Mouse (Mus musculus): ENCODE measurements around the gene Fcho1. TPM values are rescaled to one million over a fixed set of nuclear protein-coding genes. Genes with fewer than 3 reads are reported as not detected.

Fcho1 gene
- 10 to 100 TPM; 57.7 to 61.1 TPM for total RNA-seq (2023)

GRCm38 (mm10) chr8:71725122-71725924, at the start of gene Fcho1:
TSS of gene Fcho1 (minus strand) at chr8:71725716.

GRCm38 (mm10) chr8:71701414-71702086, 24.0 kb downstream of the Fcho1 start, which contains the start of gene B3gnt3:
TSS of gene B3gnt3 (minus strand) at chr8:71701789.

GRCm38 (mm10) chr8:71689028-71689427, 36.5 kb downstream of the Fcho1 start, which contains the start of gene Insl3:
TSS of gene Insl3 (plus strand) at chr8:71689214.

DNA sequence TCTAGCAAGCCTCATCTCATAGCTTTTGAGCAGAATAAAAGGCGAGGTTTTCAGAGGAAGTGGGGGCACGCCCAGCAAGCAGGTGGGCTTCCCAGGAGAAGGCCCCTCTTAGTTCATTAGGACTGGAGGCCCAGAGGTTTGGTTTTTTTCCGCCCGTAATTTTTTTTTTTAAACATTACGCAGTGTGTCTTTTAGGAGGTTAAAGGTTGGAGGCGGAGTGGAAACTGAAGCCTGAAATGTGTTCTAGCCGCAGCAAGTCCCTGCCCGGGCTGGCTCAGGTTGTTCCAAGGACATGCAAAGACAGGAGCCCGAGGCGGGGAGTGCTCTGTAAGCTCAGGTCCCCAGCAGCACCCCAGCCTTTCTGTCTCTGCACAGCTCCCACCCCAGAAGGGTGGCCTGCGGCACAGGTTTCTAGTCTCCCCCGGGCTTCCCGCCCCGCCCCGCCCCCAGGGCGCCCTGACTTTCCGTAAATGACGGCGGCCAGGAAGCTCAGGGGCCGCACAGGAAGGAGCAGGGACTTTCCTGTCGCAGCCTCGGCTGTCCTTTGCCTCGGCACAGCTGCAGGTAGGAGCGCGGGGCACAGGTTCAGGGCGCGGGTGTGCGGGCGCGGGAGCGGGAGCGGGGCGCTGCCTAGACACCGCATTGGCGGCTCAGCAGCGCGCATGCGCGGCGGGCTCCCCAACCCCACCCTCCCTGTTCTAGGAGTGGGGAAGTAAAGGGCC, 49.3 kb downstream of the Fcho1 start, which contains the start of gene Jak3:
Gene Jak3 (plus strand): TSS at position 277 of the 722 bp plus-strand sequence.

GRCm38 (mm10) chr8:71671549-71671965, 54.0 kb downstream of the Fcho1 start, which contains the start of gene Unc13a:
TSS of gene Unc13a (minus strand) at chr8:71671757.

Other genes starting within 250 kb of the Fcho1 start
- 1 to 10 TPM; 3.4 to 4.5 TPM for gene Ano8, start 239.8 kb downstream of the Fcho1 start, total RNA-seq (2023)
- 10 to 100 TPM; 11.0 to 13.3 TPM for gene Gtpbp3, start 237.6 kb downstream of the Fcho1 start, total RNA-seq (2023)
- gene Plvap, start 214.0 kb downstream of the Fcho1 start, total RNA-seq (2023) = under 1 TPM; 0.40 to 0.44 TPM
- under 1 TPM; 0.31 to 0.38 TPM for gene Ccdc194, start 200.0 kb downstream of the Fcho1 start, total RNA-seq (2023)
- 10 to 100 TPM; 20.1 to 22.3 TPM for gene Bst2, start 188.3 kb downstream of the Fcho1 start, total RNA-seq (2023)
- gene Mvb12a, start 182.8 kb downstream of the Fcho1 start, total RNA-seq (2023) = 10 to 100 TPM; 27.2 to 31.8 TPM
- gene Tmem221, start 166.8 kb downstream of the Fcho1 start, total RNA-seq (2023) = under 1 TPM in 1 of 2 experiments, not detected in 1; 0.42 TPM
- not detected for gene Nxnl1, start 159.1 kb downstream of the Fcho1 start, total RNA-seq (2023)
- 1 to 10 TPM in 1 of 2 experiments, under 1 TPM in 1; 0.88 to 1.3 TPM for gene Slc27a1, start 156.8 kb downstream of the Fcho1 start, total RNA-seq (2023)
- gene Pgls, start 133.5 kb downstream of the Fcho1 start, total RNA-seq (2023) = 10 to 100 TPM; 83.8 to 84.4 TPM
- 1 to 10 TPM; 5.6 to 7.0 TPM for gene Fam129c, start 128.1 kb downstream of the Fcho1 start, total RNA-seq (2023)
- gene Colgalt1, start 114.7 kb downstream of the Fcho1 start, total RNA-seq (2023) = 10 to 100 TPM; 46.9 to 48.6 TPM
- gene Unc13a, start 54.0 kb downstream of the Fcho1 start, total RNA-seq (2023) = under 1 TPM; 0.13 to 0.38 TPM
- gene Jak3, start 49.4 kb downstream of the Fcho1 start, total RNA-seq (2023) = 10 to 100 TPM; 13.8 to 21.0 TPM
- gene Insl3, start 36.5 kb downstream of the Fcho1 start, total RNA-seq (2023) = 1 to 10 TPM; 3.4 to 7.7 TPM
- under 1 TPM; 0.13 to 0.15 TPM for gene B3gnt3, start 23.9 kb downstream of the Fcho1 start, total RNA-seq (2023)
- 1 to 10 TPM; 3.5 to 4.4 TPM for gene Zfp709, start 156.3 kb upstream of the Fcho1 start, total RNA-seq (2023)
- 1 to 10 TPM; 1.4 to 2.1 TPM for gene Zfp882, start 182.9 kb upstream of the Fcho1 start, total RNA-seq (2023)
- 1 to 10 TPM; 6.3 to 7.9 TPM for gene Zfp617, start 182.9 kb upstream of the Fcho1 start, total RNA-seq (2023)
- gene Zfp961, start 225.3 kb upstream of the Fcho1 start, total RNA-seq (2023) = 1 to 10 TPM; 9.6 to 9.7 TPM

Data from neutrophil, adult 83 days (primary cell).